16 mouse cellular contexts compared by ENCODE assay signal in the genomic region with DNA sequence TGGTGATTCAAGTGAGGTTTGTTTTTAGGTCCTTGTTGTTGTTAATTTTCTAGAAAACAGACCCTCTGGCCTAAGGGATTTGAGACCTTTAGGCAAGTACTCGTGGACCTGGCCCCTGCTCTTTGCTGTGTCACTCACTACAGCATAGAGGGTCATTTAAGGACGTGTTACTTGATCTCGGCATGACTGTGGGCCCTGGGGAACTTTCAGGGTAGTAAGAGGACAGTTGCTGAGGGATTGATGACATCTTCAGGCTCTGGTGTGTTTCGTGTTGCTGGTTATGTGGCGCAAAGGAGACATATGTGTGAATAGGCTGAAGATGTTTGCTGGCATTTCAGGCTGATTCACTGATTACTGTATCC. TPM values are rescaled to one million over a fixed set of nuclear protein-coding genes. Genes with fewer than 3 reads are reported as not detected.
DNase-seq lines count a peak whose midpoint lies in the region; ATAC-seq and TF ChIP-seq lines count a peak whose summit lies in the region.
"Had no signal": no experiment of that assay in that cellular context is flagged by ENCODE, and none has a peak within 500 bp of the region (broad histone marks: within the 10 kb centered on the region; RNA-seq: fewer than 3 reads in every experiment).

No protein-coding gene starts in this region.

- no peak overlapping the region for H3K9ac ChIP-seq in kidney, embryonic 15.5 days
- H3K9ac ChIP-seq in lung, postnatal 0 days (replicated peaks; ENCODE audit: low read depth), result no peak overlapping the region
- no peak overlapping the region for H3K9ac ChIP-seq in liver, embryonic 16.5 days (ENCODE audit: low read depth, low read length)
- H3K9ac ChIP-seq: heart, embryonic 15.5 days; hindbrain, embryonic 14.5 days had no signal

- H3K4me2 ChIP-seq in kidney, embryonic 15.5 days, result no peak overlapping the region
- H3K4me2 ChIP-seq in lung, postnatal 0 days (replicated peaks; ENCODE audit: low read depth, low read length), result no peak overlapping the region
- H3K4me2 ChIP-seq in liver, embryonic 16.5 days (ENCODE audit: low read depth, low read length), result no peak overlapping the region
- H3K4me2 ChIP-seq: heart, embryonic 15.5 days; hindbrain, embryonic 14.5 days had no signal

- no peaks in the 10 kb centered on the region for H3K27me3 ChIP-seq in kidney, embryonic 15.5 days
- H3K27me3 ChIP-seq in lung, postnatal 0 days (replicated peaks; ENCODE audit: insufficient read depth, low read length), result no peaks in the 10 kb centered on the region
- no peaks in the 10 kb centered on the region for H3K27me3 ChIP-seq in liver, embryonic 16.5 days (ENCODE audit: control insufficient read depth, insufficient read depth, low read depth, low read length)
- H3K27me3 ChIP-seq: heart, embryonic 15.5 days had no signal

- H3K27ac ChIP-seq in kidney, embryonic 15.5 days, result peak overlapping the region; percentile 61
- H3K27ac ChIP-seq in lung, postnatal 0 days (ENCODE audit: low read length), result peak overlapping the region; percentile 60
- peak overlapping the region; percentile 66 for H3K27ac ChIP-seq in liver, embryonic 16.5 days (ENCODE audit: low read length)
- H3K27ac ChIP-seq: heart, embryonic 15.5 days; hindbrain, embryonic 14.5 days; midbrain, embryonic 10.5 days had no signal

- H3K36me3 ChIP-seq in kidney, embryonic 15.5 days, result peaks cover 17% of the 10 kb centered on the region
- H3K36me3 ChIP-seq in lung, postnatal 0 days (ENCODE audit: insufficient read depth, low read length), result no peaks in the 10 kb centered on the region
- peaks cover 12% of the 10 kb centered on the region for H3K36me3 ChIP-seq in liver, embryonic 16.5 days (ENCODE audit: control insufficient read depth, insufficient read depth)
- H3K36me3 ChIP-seq: heart, embryonic 15.5 days had no signal

- H3K9me3 ChIP-seq in kidney, embryonic 15.5 days (replicated peaks), result no peaks in the 10 kb centered on the region
- no peaks in the 10 kb centered on the region for H3K9me3 ChIP-seq in lung, postnatal 0 days (ENCODE audit: low read length)
- no peaks in the 10 kb centered on the region for H3K9me3 ChIP-seq in liver, embryonic 16.5 days (replicated peaks; ENCODE audit: control insufficient read depth, low read length)
- H3K9me3 ChIP-seq: heart, embryonic 15.5 days; midbrain, embryonic 10.5 days had no signal

- no peak for DNase-seq in kidney, adult 18-20 months
- DNase-seq in lung, postnatal 0 days (ENCODE audit: low spot score), result peak; percentile 73
- DNase-seq in lung, adult 18-20 months, result no peak
- no peak for DNase-seq in testis, postnatal 14 days (ENCODE audit: low spot score)
- DNase-seq in spleen, adult 18-20 months, result no peak
- DNase-seq: adrenal gland, adult 2 months; cerebellum, adult 18-20 months; embryo, embryonic 11 days had no signal

- no peak for ATAC-seq in kidney, embryonic 15.5 days (replicated peaks; ENCODE audit: low FRiP score)
- peak; percentile 54 for ATAC-seq in lung, postnatal 0 days
- ATAC-seq in liver, embryonic 16.5 days (ENCODE audit: low read depth), result 0 out of 2 replicates have a peak, but pooled peaks have one; percentile 17
- ATAC-seq: CD4-positive, CD25-positive, alpha-beta regulatory T cell, adult 4 months; forebrain, embryonic 16.5 days; intestine, embryonic 16.5 days had no signal

- no peak for TF ChIP-seq EP300 in lung, postnatal 0 days (IDR thresholded peaks at IDR 0.05)

- peaks cover 47% of the 10 kb centered on the region for H3K4me1 ChIP-seq in kidney, embryonic 15.5 days
- H3K4me1 ChIP-seq in lung, postnatal 0 days (ENCODE audit: insufficient read depth, low read depth, low read length), result peaks cover 13% of the 10 kb centered on the region; the same call in 1 of the 2 replicates
- peaks cover 48% of the 10 kb centered on the region for H3K4me1 ChIP-seq in liver, embryonic 16.5 days (ENCODE audit: control insufficient read depth, low read depth, low read length)

- 32% methylated on average over 5 of the region's 5 CpGs for WGBS in kidney, embryonic 15.5 days
- 39% methylated on average over 5 of the region's 5 CpGs for WGBS in lung, postnatal 0 days
- 65% methylated on average over 5 of the region's 5 CpGs for WGBS in liver, embryonic 16.5 days (ENCODE audit: insufficient replicate concordance)

- H3K4me3 ChIP-seq in kidney, embryonic 15.5 days (replicated peaks), result no peak overlapping the region
- H3K4me3 ChIP-seq in lung, postnatal 0 days (ENCODE audit: low read depth, low read length), result no peak overlapping the region
- H3K4me3 ChIP-seq in liver, embryonic 16.5 days (ENCODE audit: low read depth, low read length), result no peak overlapping the region
- H3K4me3 ChIP-seq: heart, embryonic 15.5 days; midbrain, embryonic 10.5 days had no signal

- no peak for TF ChIP-seq CTCF in lung, postnatal 0 days (IDR thresholded peaks at IDR 0.05)

RNA-seq across cellular contexts. Expression of gene Tnfrsf21, which starts 56.4 kb away (rescaled TPM):
- polyA plus RNA-seq in kidney, embryonic 15.5 days (2015; fragmentation: Nextera tagmentation; extraction: Ambion mirVana), result 51.9 and 53.8 TPM in 2 replicates
- polyA plus RNA-seq in lung, postnatal 0 days (2015; fragmentation: Nextera tagmentation; extraction: Ambion mirVana), result 27.6 and 40.2 TPM in 2 replicates
- polyA plus RNA-seq in liver, embryonic 16.5 days (2015; fragmentation: Nextera tagmentation; extraction: Ambion mirVana), result 21.0 and 21.3 TPM in 2 replicates
